In the genomic region with DNA sequence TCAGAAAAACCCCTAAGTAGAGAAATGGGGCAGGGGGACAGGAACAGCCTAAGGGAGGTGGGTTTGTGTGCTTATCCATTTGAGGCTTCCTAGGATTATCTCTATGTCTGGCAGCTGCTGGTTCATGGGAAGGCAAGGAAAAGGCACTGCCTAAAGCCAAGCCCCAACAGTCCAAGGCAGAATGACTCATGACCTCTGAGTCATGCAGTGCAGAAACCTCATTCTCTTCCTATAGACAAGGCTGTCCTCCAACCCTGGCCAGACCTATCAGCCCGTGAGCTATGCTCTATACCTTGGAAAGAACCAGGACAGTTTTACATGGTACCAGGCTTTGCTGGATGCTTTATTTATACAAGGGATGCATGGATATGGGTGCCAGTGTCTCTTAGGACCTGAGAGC, we compare ENCODE assay signal across 22 mouse cellular contexts.
"Had no signal": no experiment of that assay in that cellular context is flagged by ENCODE, and none has a peak within 500 bp of the region (broad histone marks: within the 10 kb centered on the region; RNA-seq: fewer than 3 reads in every experiment).

No protein-coding gene starts in this region.

- H3K9me3 ChIP-seq: lung, embryonic 15.5 days; midbrain, embryonic 10.5 days; midbrain, embryonic 12.5 days; neural tube, embryonic 13.5 days; neural tube, embryonic 15.5 days had no signal

- H3K4me1 ChIP-seq: lung, embryonic 15.5 days; midbrain, embryonic 10.5 days; midbrain, embryonic 12.5 days; neural tube, embryonic 13.5 days; neural tube, embryonic 15.5 days had no signal

- H3K4me3 ChIP-seq: lung, embryonic 15.5 days; midbrain, embryonic 10.5 days; midbrain, embryonic 12.5 days; myocyte; neural tube, embryonic 13.5 days; neural tube, embryonic 15.5 days had no signal

- H3K9ac ChIP-seq: liver, postnatal 0 days; lung, embryonic 15.5 days; midbrain, embryonic 12.5 days; neural tube, embryonic 13.5 days; neural tube, embryonic 15.5 days had no signal

- H3K36me3 ChIP-seq: lung, embryonic 15.5 days; midbrain, embryonic 10.5 days; midbrain, embryonic 12.5 days; neural tube, embryonic 13.5 days; neural tube, embryonic 15.5 days had no signal

- DNase-seq: liver, postnatal 0 days; lung, adult 2 months; lung, postnatal 14 days; lung, postnatal 36 days; midbrain, embryonic 14.5 days; retina, postnatal 1 day; right cerebral cortex, adult 18-20 months; right cerebral cortex, postnatal 25 days; right cerebral cortex, postnatal 4 days; spleen, adult 18-20 months; thymus, adult 2 months; thymus, postnatal 25 days; thymus, postnatal 4 days had no signal

- H3K4me2 ChIP-seq: lung, embryonic 15.5 days; midbrain, embryonic 12.5 days; neural tube, embryonic 13.5 days; neural tube, embryonic 15.5 days had no signal

- H3K27ac ChIP-seq: lung, embryonic 15.5 days; macrophage; midbrain, embryonic 10.5 days; midbrain, embryonic 12.5 days; neural tube, embryonic 13.5 days; neural tube, embryonic 15.5 days had no signal

- H3K27me3 ChIP-seq: lung, embryonic 15.5 days; midbrain, embryonic 12.5 days; neural tube, embryonic 13.5 days; neural tube, embryonic 15.5 days had no signal

- ATAC-seq: liver, postnatal 0 days; lung, postnatal 0 days; midbrain, embryonic 16.5 days had no signal
